12 mouse cellular contexts compared by ENCODE assay signal in the genomic region with DNA sequence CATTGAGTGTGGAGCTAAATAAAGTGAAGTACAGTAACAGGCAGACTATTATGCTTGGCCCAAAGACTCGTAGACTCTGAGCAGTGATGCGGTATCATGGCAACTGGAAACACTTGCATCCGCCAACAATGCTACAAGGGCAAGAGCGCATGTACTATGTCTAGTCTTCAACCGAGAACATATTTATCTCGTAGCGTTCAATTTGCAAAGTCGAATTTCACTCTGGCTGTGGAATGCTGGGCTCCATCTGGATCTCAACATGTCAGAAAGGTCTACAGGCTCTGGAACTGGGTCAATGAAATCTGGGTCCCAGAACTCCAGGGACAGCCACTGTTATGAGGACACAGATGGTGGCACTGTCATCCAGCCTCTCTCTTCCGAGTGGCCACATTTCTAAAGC.
DNase-seq lines count a peak whose midpoint lies in the region; ATAC-seq and TF ChIP-seq lines count a peak whose summit lies in the region.
"Had no signal": no experiment of that assay in that cellular context is flagged by ENCODE, and none has a peak within 500 bp of the region (broad histone marks: within the 10 kb centered on the region; RNA-seq: fewer than 3 reads in every experiment).

No protein-coding gene starts in this region.

- ATAC-seq in lung, postnatal 0 days: peak; percentile 40; the same call in 1 of the 2 replicates
- ATAC-seq: CD4-positive, CD25-positive, alpha-beta regulatory T cell, adult 4 months had no signal

- no peak for TF ChIP-seq CTCF in lung, postnatal 0 days (IDR thresholded peaks at IDR 0.05)
- no peak for TF ChIP-seq CTCF in layer of hippocampus, adult 2 months (conservative IDR thresholded peaks at IDR 0.05)

- no peaks in the 10 kb centered on the region for H3K36me3 ChIP-seq in lung, postnatal 0 days (ENCODE audit: insufficient read depth, low read length)
- no peaks in the 10 kb centered on the region for H3K36me3 ChIP-seq in limb, embryonic 10.5 days
- H3K36me3 ChIP-seq: embryonic facial prominence, embryonic 13.5 days had no signal

- peak; percentile 60 for DNase-seq in heart, postnatal 10 days
- no peak for DNase-seq in heart, postnatal 25 days (ENCODE audit: low spot score)
- peak; percentile 24 for DNase-seq in lung, postnatal 0 days (ENCODE audit: low spot score)
- DNase-seq in lung, postnatal 25 days (ENCODE audit: low spot score): no peak
- peak; percentile 16 to 19 for DNase-seq in cerebellum, adult 18-20 months
- DNase-seq in layer of hippocampus, adult 2 months (ENCODE audit: low spot score in 2 of 2): peak; percentile 21 to 44
- no peak for DNase-seq in urinary bladder, postnatal 10 days (ENCODE audit: low spot score)
- no peak for DNase-seq in limb, embryonic 10.5 days (ENCODE audit: low spot score)
- DNase-seq: gastrocnemius, postnatal 36 days; thymus, adult 18-20 months had no signal

- H3K9ac ChIP-seq in lung, postnatal 0 days (replicated peaks; ENCODE audit: low read depth): no peak overlapping the region
- H3K9ac ChIP-seq: embryonic facial prominence, embryonic 13.5 days had no signal

- WGBS in lung, postnatal 0 days: 77% methylated on average over 9 of the region's 9 CpGs
- WGBS in limb, embryonic 10.5 days: 92% methylated on average over 9 of the region's 9 CpGs

- H3K27me3 ChIP-seq in lung, postnatal 0 days (replicated peaks; ENCODE audit: insufficient read depth, low read length): no peaks in the 10 kb centered on the region
- no peaks in the 10 kb centered on the region for H3K27me3 ChIP-seq in limb, embryonic 10.5 days (ENCODE audit: low read depth, poor library complexity, severe bottlenecking)
- H3K27me3 ChIP-seq: embryonic facial prominence, embryonic 13.5 days had no signal

- H3K4me3 ChIP-seq in lung, postnatal 0 days (ENCODE audit: low read depth, low read length): no peak overlapping the region
- H3K4me3 ChIP-seq in layer of hippocampus, adult 2 months: no peak overlapping the region
- no peak overlapping the region for H3K4me3 ChIP-seq in limb, embryonic 10.5 days
- H3K4me3 ChIP-seq: embryonic facial prominence, embryonic 13.5 days had no signal

- H3K4me1 ChIP-seq in lung, postnatal 0 days (ENCODE audit: insufficient read depth, low read depth, low read length): no peaks in the 10 kb centered on the region
- H3K4me1 ChIP-seq in limb, embryonic 10.5 days: no peaks in the 10 kb centered on the region
- H3K4me1 ChIP-seq: embryonic facial prominence, embryonic 13.5 days had no signal

- intact Hi-C loops in heart, postnatal 10 days (cut with DNase I): loop anchor here (5.0 kb wide), 1 partner anchor 138 kb away; no protein-coding TSS in a partner anchor
- intact Hi-C loops in heart, postnatal 25 days (cut with DNase I): loop anchor here (5.0 to 10.0 kb wide), 2 partner anchors 213 to 480 kb away; no protein-coding TSS in a partner anchor

- no peaks in the 10 kb centered on the region for H3K9me3 ChIP-seq in lung, postnatal 0 days (ENCODE audit: low read length)
- H3K9me3 ChIP-seq in limb, embryonic 10.5 days (replicated peaks): no peaks in the 10 kb centered on the region
- H3K9me3 ChIP-seq: embryonic facial prominence, embryonic 13.5 days had no signal

- H3K4me2 ChIP-seq in lung, postnatal 0 days (replicated peaks; ENCODE audit: low read depth, low read length): no peak overlapping the region
- H3K4me2 ChIP-seq: embryonic facial prominence, embryonic 13.5 days had no signal

- TF ChIP-seq EP300 in lung, postnatal 0 days (IDR thresholded peaks at IDR 0.05): no peak

- no peak overlapping the region for H3K27ac ChIP-seq in lung, postnatal 0 days (ENCODE audit: low read length)
- peak overlapping the region; percentile 75 for H3K27ac ChIP-seq in layer of hippocampus, adult 2 months
- H3K27ac ChIP-seq in limb, embryonic 10.5 days: no peak overlapping the region
- H3K27ac ChIP-seq: embryonic facial prominence, embryonic 13.5 days had no signal

Comparison
In these comparisons a context has a peak if more than half of its experiments do, and no peak if none do; other contexts are left out.
1. DNase-seq: peak in heart, postnatal 10 days (2 of 2), lung, postnatal 0 days (single experiment), cerebellum, adult 18-20 months (2 of 2) and layer of hippocampus, adult 2 months (2 of 2); none in heart, postnatal 25 days (single experiment), lung, postnatal 25 days (single experiment), urinary bladder, postnatal 10 days (single experiment) and limb, embryonic 10.5 days (single experiment).